Mouse (Mus musculus) liver, adult 2 months (tissue): ENCODE measurements around the gene Gm37240.

ENCODE experiments used
- CTCF ChIP-seq: fragments of 200-500 bp; IDR thresholded peaks from 2 replicates; pipeline ENCODE4 v1.5.1; 2011; ENCODE audit warnings: low read depth, low read length, control low read depth
- POLR2A ChIP-seq: fragments of 200-500 bp; IDR thresholded peaks from 2 replicates; pipeline ENCODE4 v1.6.1; 2011; ENCODE audit warnings: low read length, control low read depth; ENCODE audit not compliant: insufficient read depth; ENCODE audit errors: extremely low read depth

GRCm38 (mm10) chr3:85313646-85314255, 573.6 kb downstream of the Gm37240 start:
- no peak for TF ChIP-seq POLR2A
- no peak for TF ChIP-seq CTCF
